In genomic region chr2:166671019-166671418, GRCm38 (mm10) we compare ENCODE assay signal across 11 mouse cellular contexts. TPM values are rescaled to one million over a fixed set of nuclear protein-coding genes. Genes with fewer than 3 reads are reported as not detected.
A peak's percentile ranks its signal among the peaks of the same experiment; 100 is the strongest.
DNase-seq lines count a peak whose midpoint lies in the region; ATAC-seq and TF ChIP-seq lines count a peak whose summit lies in the region.
"Had no signal": no experiment of that assay in that cellular context is flagged by ENCODE, and none has a peak within 500 bp of the region (broad histone marks: within the 10 kb centered on the region; RNA-seq: fewer than 3 reads in every experiment).

No protein-coding gene starts in this region.

- H3K9ac ChIP-seq in embryonic facial prominence, embryonic 13.5 days = no peak overlapping the region
- H3K9ac ChIP-seq in hindbrain, postnatal 0 days (replicated peaks; ENCODE audit: low read length) = no peak overlapping the region
- H3K9ac ChIP-seq in neural tube, embryonic 14.5 days (replicated peaks; ENCODE audit: low read depth, low read length) = no peak overlapping the region
- H3K9ac ChIP-seq in kidney, embryonic 16.5 days (replicated peaks; ENCODE audit: low read length) = no peak overlapping the region
- H3K9ac ChIP-seq: heart, embryonic 13.5 days had no signal

- H3K27me3 ChIP-seq in spleen, adult 2 months (ENCODE audit: control insufficient read depth, insufficient read depth, low read length) = no peaks in the 10 kb centered on the region
- no peaks in the 10 kb centered on the region for H3K27me3 ChIP-seq in embryonic facial prominence, embryonic 13.5 days
- no peaks in the 10 kb centered on the region for H3K27me3 ChIP-seq in hindbrain, postnatal 0 days (ENCODE audit: insufficient read depth, low read length)
- no peaks in the 10 kb centered on the region for H3K27me3 ChIP-seq in neural tube, embryonic 14.5 days (ENCODE audit: control insufficient read depth, insufficient read depth, low read length)
- H3K27me3 ChIP-seq in kidney, embryonic 16.5 days (ENCODE audit: insufficient read depth, low read length) = no peaks in the 10 kb centered on the region

- no peak overlapping the region for H3K4me2 ChIP-seq in embryonic facial prominence, embryonic 13.5 days
- H3K4me2 ChIP-seq in hindbrain, postnatal 0 days (ENCODE audit: low read depth, low read length) = no peak overlapping the region
- H3K4me2 ChIP-seq in neural tube, embryonic 14.5 days (ENCODE audit: low read depth, low read length) = no peak overlapping the region
- no peak overlapping the region for H3K4me2 ChIP-seq in kidney, embryonic 16.5 days (replicated peaks; ENCODE audit: low read depth, low read length)
- H3K4me2 ChIP-seq: heart, embryonic 13.5 days had no signal

- no peaks in the 10 kb centered on the region for H3K9me3 ChIP-seq in embryonic facial prominence, embryonic 13.5 days
- no peaks in the 10 kb centered on the region for H3K9me3 ChIP-seq in hindbrain, postnatal 0 days (ENCODE audit: low read length)
- no peaks in the 10 kb centered on the region for H3K9me3 ChIP-seq in neural tube, embryonic 14.5 days (ENCODE audit: control insufficient read depth, low read length)
- H3K9me3 ChIP-seq in kidney, embryonic 16.5 days (ENCODE audit: low read length) = no peaks in the 10 kb centered on the region
- H3K9me3 ChIP-seq: heart, embryonic 13.5 days had no signal

- no peak for ATAC-seq in embryonic facial prominence, embryonic 13.5 days (ENCODE audit: insufficient number of reproducible peaks, insufficient read depth, low FRiP score, low TSS enrichment, low read depth)
- ATAC-seq in hindbrain, postnatal 0 days = peak; percentile 84
- ATAC-seq in neural tube, embryonic 14.5 days (ENCODE audit: low read depth) = peak; percentile 85
- ATAC-seq in kidney, embryonic 16.5 days (ENCODE audit: low FRiP score, low TSS enrichment) = no peak; the same call in 1 of the 2 replicates

- DNase-seq in spleen, adult 2 months (ENCODE audit: low read depth in 1 of 2, low spot score in 2 of 2) = no peak
- no peak for DNase-seq in spleen, postnatal 4 days (ENCODE audit: low spot score in 2 of 2)
- peak; percentile 77 for DNase-seq in hindbrain, postnatal 0 days (ENCODE audit: low spot score)
- DNase-seq in Muller cell, postnatal 12 days (ENCODE audit: inconsistent ontology term) = no peak
- no peak for DNase-seq in heart, adult 8-10 months (ENCODE audit: low spot score)
- DNase-seq: kidney, postnatal 10 days; lung, postnatal 10 days had no signal

- peak overlapping the region; percentile 74 for H3K27ac ChIP-seq in spleen, adult 2 months (ENCODE audit: insufficient read depth, low read length)
- peak overlapping the region; percentile 7; the same call in 1 of the 2 replicates for H3K27ac ChIP-seq in embryonic facial prominence, embryonic 13.5 days
- peak overlapping the region; percentile 41 for H3K27ac ChIP-seq in hindbrain, postnatal 0 days
- peak overlapping the region; percentile 28; the same call in 1 of the 2 replicates for H3K27ac ChIP-seq in neural tube, embryonic 14.5 days (ENCODE audit: low read depth, low read length)
- H3K27ac ChIP-seq in kidney, embryonic 16.5 days (ENCODE audit: low read length) = no peak overlapping the region
- H3K27ac ChIP-seq: heart, embryonic 13.5 days had no signal

- 58% methylated on average over 8 of the region's 8 CpGs for WGBS in spleen, adult 2 months
- 22% methylated on average over 8 of the region's 8 CpGs for WGBS in embryonic facial prominence, embryonic 13.5 days
- 16% methylated on average over 8 of the region's 8 CpGs for WGBS in hindbrain, postnatal 0 days
- whole genome bisulfite sequencing in neural tube, embryonic 14.5 days = 10% methylated on average over 8 of the region's 8 CpGs
- WGBS in kidney, embryonic 16.5 days = 21% methylated on average over 8 of the region's 8 CpGs

- peaks cover 42% of the 10 kb centered on the region; the same call in 1 of the 2 replicates for H3K4me1 ChIP-seq in spleen, adult 2 months (ENCODE audit: control insufficient read depth, insufficient read depth, insufficient read length)
- H3K4me1 ChIP-seq in embryonic facial prominence, embryonic 13.5 days = peaks cover 67% of the 10 kb centered on the region
- peaks cover 30% of the 10 kb centered on the region for H3K4me1 ChIP-seq in hindbrain, postnatal 0 days (ENCODE audit: insufficient read depth, low read length)
- peaks cover 44% of the 10 kb centered on the region for H3K4me1 ChIP-seq in neural tube, embryonic 14.5 days (ENCODE audit: control insufficient read depth, insufficient read depth, low read length)
- H3K4me1 ChIP-seq in kidney, embryonic 16.5 days (ENCODE audit: insufficient read depth, low read length) = peaks cover 31% of the 10 kb centered on the region

- H3K4me3 ChIP-seq in spleen, adult 2 months (ENCODE audit: extremely low read depth, insufficient read depth, insufficient read length) = no peak overlapping the region
- H3K4me3 ChIP-seq in embryonic facial prominence, embryonic 13.5 days = no peak overlapping the region
- no peak overlapping the region for H3K4me3 ChIP-seq in hindbrain, postnatal 0 days (ENCODE audit: low read length)
- no peak overlapping the region for H3K4me3 ChIP-seq in neural tube, embryonic 14.5 days (ENCODE audit: low read depth, low read length)
- H3K4me3 ChIP-seq in kidney, embryonic 16.5 days (ENCODE audit: low read length) = no peak overlapping the region
- H3K4me3 ChIP-seq: heart, embryonic 13.5 days had no signal

- H3K36me3 ChIP-seq in spleen, adult 2 months (ENCODE audit: control insufficient read depth, insufficient read depth, low read length) = no peaks in the 10 kb centered on the region
- no peaks in the 10 kb centered on the region for H3K36me3 ChIP-seq in embryonic facial prominence, embryonic 13.5 days
- no peaks in the 10 kb centered on the region for H3K36me3 ChIP-seq in hindbrain, postnatal 0 days (ENCODE audit: insufficient read depth, low read length)
- H3K36me3 ChIP-seq in neural tube, embryonic 14.5 days (ENCODE audit: control insufficient read depth, insufficient read depth, low read length) = no peaks in the 10 kb centered on the region
- H3K36me3 ChIP-seq in kidney, embryonic 16.5 days (ENCODE audit: insufficient read depth, low read length) = no peaks in the 10 kb centered on the region
- H3K36me3 ChIP-seq: heart, embryonic 13.5 days had no signal

- no peak for TF ChIP-seq CTCF in spleen, adult 2 months (IDR thresholded peaks at IDR 0.05; ENCODE audit: extremely low read depth, insufficient read depth, insufficient read length, insufficient replicate concordance)
- no peak for TF ChIP-seq CTCF in hindbrain, postnatal 0 days (IDR thresholded peaks at IDR 0.05; ENCODE audit: low read depth)

- no peak for TF ChIP-seq POLR2A in spleen, adult 2 months (IDR thresholded peaks at IDR 0.05; ENCODE audit: low read depth, low read length)

RNA-seq across cellular contexts. Expression of gene Prex1, which starts 42.6 kb away (rescaled TPM):
- polyA plus RNA-seq in spleen, adult 2 months (2012; rRNA removed) = 123 and 154 TPM in 2 replicates
- 28.4 and 28.5 TPM in 2 replicates for polyA plus RNA-seq in embryonic facial prominence, embryonic 13.5 days (2015; fragmentation: Nextera tagmentation; extraction: Ambion mirVana)
- total RNA-seq in hindbrain, postnatal 0 days (2014; rRNA removed) = 63.2 and 66.8 TPM in 2 replicates
- polyA plus RNA-seq in hindbrain, postnatal 0 days (2015; fragmentation: Nextera tagmentation; extraction: Ambion mirVana) = 24.1 and 24.2 TPM in 2 replicates
- 25.9 and 29.4 TPM in 2 replicates for polyA plus RNA-seq in neural tube, embryonic 14.5 days (2014; fragmentation: Nextera tagmentation; extraction: Ambion mirVana)
- polyA plus RNA-seq in kidney, embryonic 16.5 days (2015; fragmentation: Nextera tagmentation; extraction: Ambion mirVana) = 15.7 and 17.8 TPM in 2 replicates
- 1 to 10 TPM; 4.2 to 5.4 (median 4.8) TPM for total RNA-seq in heart, adult 8-10 months (2022)

Comparison
In these comparisons a context has a peak if more than half of its experiments do, and no peak if none do; other contexts are left out.
1. ATAC-seq: peak in hindbrain, postnatal 0 days (single experiment) and neural tube, embryonic 14.5 days (single experiment); none in embryonic facial prominence, embryonic 13.5 days (single experiment) and kidney, embryonic 16.5 days (single experiment).